Mouse (Mus musculus) heart, embryonic 13.5 days (tissue): ENCODE measurements around the gene Wrap73. TPM values are rescaled to one million over a fixed set of nuclear protein-coding genes. Genes with fewer than 3 reads are reported as not detected.
A peak's percentile ranks its signal among the peaks of the same experiment; 100 is the strongest.

ENCODE experiments used
- ATAC-seq: fragments of 200-750 bp; cut with Nextera tagmentation; 2 replicates; pipeline ENCODE4 v1.8.0; 2017; ENCODE audit warnings: moderate TSS enrichment; ENCODE audit not compliant: insufficient number of reproducible peaks, low FRiP score, low TSS enrichment; ENCODE audit errors: extremely low read depth
- H3K27ac ChIP-seq: fragments of 300-500 bp; sonication (generic); replicated peaks from 2 replicates; pipeline ENCODE4 v1.5.1; 2015; ENCODE audit warnings: moderate library complexity, mild to moderate bottlenecking, inconsistent platforms
- H3K27me3 ChIP-seq: fragments of 300-500 bp; sonication (generic); replicated peaks from 2 replicates; pipeline ENCODE4 v1.6.1; 2015; ENCODE audit warnings: mild to moderate bottlenecking, inconsistent platforms
- H3K36me3 ChIP-seq: fragments of 300-500 bp; sonication (generic); 2 replicates; pipeline ENCODE4 v1.6.1; 2015; ENCODE audit warnings: mild to moderate bottlenecking, inconsistent platforms
- H3K4me1 ChIP-seq: fragments of 300-500 bp; sonication (generic); 2 replicates; pipeline ENCODE4 v1.6.1; 2015; ENCODE audit warnings: inconsistent platforms
- H3K4me2 ChIP-seq: fragments of 300-500 bp; sonication (generic); 2 replicates; pipeline ENCODE4 v1.6.1; 2015; ENCODE audit warnings: inconsistent platforms, mild to moderate bottlenecking, moderate library complexity
- H3K4me3 ChIP-seq: fragments of 300-500 bp; sonication (generic); 2 replicates; pipeline ENCODE4 v1.5.1; 2015; ENCODE audit warnings: moderate library complexity, mild to moderate bottlenecking, inconsistent platforms
- H3K9ac ChIP-seq: fragments of 300-500 bp; sonication (generic); 2 replicates; pipeline ENCODE4 v1.6.1; 2015; ENCODE audit warnings: inconsistent platforms, mild to moderate bottlenecking, moderate library complexity
- H3K9me3 ChIP-seq: fragments of 300-500 bp; sonication (generic); 2 replicates; pipeline ENCODE4 v1.6.1; 2016; ENCODE audit warnings: inconsistent platforms
- WGBS: fragments of 180-500 bp; shearing (Covaris S2); methylation state at CpG from one replicate; pipeline ENCODE4 v1.1.7; 2015; ENCODE audit warnings: mixed read lengths; 5-methylcytosine and 5-hydroxymethylcytosine counted together
- polyA plus RNA-seq: library from polyadenylated mRNA; unstranded; fragments of >200 nt; fragmentation: Nextera tagmentation; extraction: Ambion mirVana; gene quantifications from 2 replicates; pipeline ENCODE4 v1.2.1, GENCODE M21; 2015

Wrap73 gene
- polyA plus RNA-seq, 1 experiment from 2014 or later = 22.6 TPM

GRCm38 (mm10) chr4:154140213-154141008 is 1.8 kb upstream of the Wrap73 start:
- Histone ChIP-seq H3K4me2 (peak overlapping the region; percentile 96), H3K27ac (no peak overlapping the region), H3K4me1 (peaks cover 38% of the 10 kb centered on the region), H3K4me3 (peak overlapping the region; percentile 94), H3K27me3 (peaks cover 65% of the 10 kb centered on the region), H3K9ac (peak overlapping the region; percentile 75), H3K9me3 (no peaks in the 10 kb centered on the region), H3K36me3 (0 out of 2 replicates have a peak, but pooled peaks cover 3% of the 10 kb centered on the region)
- ATAC-seq = no peak
- WGBS = 1% methylated on average over 46 of the region's 46 CpGs

- peaks cover 57% of the 10 kb centered on the region for H3K27me3 ChIP-seq
- H3K36me3 ChIP-seq = peaks cover 6% of the 10 kb centered on the region
Measured at GRCm38 (mm10) chr4:154141009-154141867, 934 bp upstream of the Wrap73 start.

GRCm38 (mm10) chr4:154144712-154145111 is 2.5 kb downstream of the Wrap73 start:
- Histone ChIP-seq H3K36me3 (peaks cover 35% of the 10 kb centered on the region), H3K27me3 (peaks cover 22% of the 10 kb centered on the region), H3K9me3 (no peaks in the 10 kb centered on the region), H3K27ac (no peak overlapping the region), H3K4me2 (no peak overlapping the region), H3K4me1 (peaks cover 33% of the 10 kb centered on the region), H3K4me3 (no peak overlapping the region), H3K9ac (no peak overlapping the region)
- 74% methylated on average over 3 of the region's 3 CpGs for WGBS
- ATAC-seq = no peak

More at GRCm38 (mm10) chr4:154141009-154141867, 934 bp upstream of the Wrap73 start:
- Histone ChIP-seq H3K27ac (no peak overlapping the region), H3K4me2 (peak overlapping the region; percentile 96), H3K9me3 (no peaks in the 10 kb centered on the region), H3K4me3 (peak overlapping the region; percentile 94), H3K9ac (peak overlapping the region; percentile 37; the same call in 1 of the 2 replicates), H3K4me1 (peaks cover 38% of the 10 kb centered on the region)
- 2% methylated on average over 42 of the region's 42 CpGs for WGBS
- no peak for ATAC-seq

GRCm38 (mm10) chr4:154146342-154146741 is 4.2 kb downstream of the Wrap73 start:
- Histone ChIP-seq H3K27ac (no peak overlapping the region), H3K27me3 (peaks cover 6% of the 10 kb centered on the region), H3K4me3 (no peak overlapping the region), H3K9ac (no peak overlapping the region), H3K4me2 (no peak overlapping the region), H3K36me3 (peaks cover 51% of the 10 kb centered on the region), H3K9me3 (no peaks in the 10 kb centered on the region), H3K4me1 (peaks cover 16% of the 10 kb centered on the region)
- ATAC-seq = no peak
- 76% methylated on average over 10 of the region's 10 CpGs for WGBS

GRCm38 (mm10) chr4:154154104-154154503 is 11.9 kb downstream of the Wrap73 start:
- WGBS = 71% methylated on average over 11 of the region's 11 CpGs
- H3K27me3 ChIP-seq = no peaks in the 10 kb centered on the region
- peaks cover under 1% of the 10 kb centered on the region for H3K4me1 ChIP-seq
- H3K4me2 ChIP-seq = no peak overlapping the region
- H3K27ac ChIP-seq = no peak overlapping the region
- no peak for ATAC-seq
- no peak overlapping the region for H3K9ac ChIP-seq
- no peak overlapping the region for H3K4me3 ChIP-seq
- no peaks in the 10 kb centered on the region for H3K9me3 ChIP-seq
- peaks cover 94% of the 10 kb centered on the region for H3K36me3 ChIP-seq

DNA sequence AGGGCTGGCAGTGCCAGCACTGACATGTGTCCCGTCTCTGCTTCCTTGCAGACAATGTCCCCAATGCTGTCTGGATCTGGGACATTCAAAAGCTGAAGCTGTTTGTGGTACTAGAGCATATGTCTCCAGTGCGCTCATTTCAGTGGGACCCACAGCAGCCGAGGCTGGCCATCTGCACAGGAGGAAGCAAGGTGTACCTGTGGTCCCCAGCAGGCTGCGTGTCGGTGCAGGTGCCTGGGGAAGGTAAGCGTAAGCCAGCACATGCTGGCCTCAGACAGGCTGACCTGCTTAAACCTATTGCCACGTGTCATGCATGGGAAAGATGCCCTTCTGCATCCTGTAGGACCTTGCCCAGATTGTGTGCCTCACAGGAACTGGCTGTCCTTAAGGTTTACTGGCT is 13.9 kb downstream of the Wrap73 start:
- Histone ChIP-seq H3K4me2 (no peak overlapping the region), H3K27me3 (no peaks in the 10 kb centered on the region), H3K9me3 (no peaks in the 10 kb centered on the region), H3K27ac (no peak overlapping the region), H3K36me3 (peaks cover 76% of the 10 kb centered on the region), H3K4me1 (peaks cover 11% of the 10 kb centered on the region), H3K4me3 (no peak overlapping the region), H3K9ac (no peak overlapping the region)
- 81% methylated on average over 7 of the region's 7 CpGs for WGBS
- no peak for ATAC-seq

GRCm38 (mm10) chr4:154157970-154158662 is 15.9 kb downstream of the Wrap73 start:
- no peak overlapping the region for H3K4me2 ChIP-seq
- H3K4me3 ChIP-seq = no peak overlapping the region
- WGBS = 89% methylated on average over 14 of the region's 14 CpGs
- H3K27ac ChIP-seq = no peak overlapping the region
- ATAC-seq = no peak
- no peaks in the 10 kb centered on the region for H3K27me3 ChIP-seq
- peaks cover 56% of the 10 kb centered on the region for H3K36me3 ChIP-seq
- peaks cover 17% of the 10 kb centered on the region for H3K4me1 ChIP-seq
- no peak overlapping the region for H3K9ac ChIP-seq
- no peaks in the 10 kb centered on the region for H3K9me3 ChIP-seq

- Histone ChIP-seq H3K4me2 (peak overlapping the region; percentile 89), H3K4me1 (peaks cover 17% of the 10 kb centered on the region), H3K9ac (peak overlapping the region; percentile 92), H3K27me3 (no peaks in the 10 kb centered on the region), H3K36me3 (peaks cover 50% of the 10 kb centered on the region), H3K9me3 (no peaks in the 10 kb centered on the region), H3K4me3 (peak overlapping the region; percentile 95), H3K27ac (no peak overlapping the region)
- no peak for ATAC-seq
- WGBS = 18% methylated on average over 6 of the region's 6 CpGs
Measured at GRCm38 (mm10) chr4:154159002-154159401, 16.8 kb downstream of the Wrap73 start.

DNA sequence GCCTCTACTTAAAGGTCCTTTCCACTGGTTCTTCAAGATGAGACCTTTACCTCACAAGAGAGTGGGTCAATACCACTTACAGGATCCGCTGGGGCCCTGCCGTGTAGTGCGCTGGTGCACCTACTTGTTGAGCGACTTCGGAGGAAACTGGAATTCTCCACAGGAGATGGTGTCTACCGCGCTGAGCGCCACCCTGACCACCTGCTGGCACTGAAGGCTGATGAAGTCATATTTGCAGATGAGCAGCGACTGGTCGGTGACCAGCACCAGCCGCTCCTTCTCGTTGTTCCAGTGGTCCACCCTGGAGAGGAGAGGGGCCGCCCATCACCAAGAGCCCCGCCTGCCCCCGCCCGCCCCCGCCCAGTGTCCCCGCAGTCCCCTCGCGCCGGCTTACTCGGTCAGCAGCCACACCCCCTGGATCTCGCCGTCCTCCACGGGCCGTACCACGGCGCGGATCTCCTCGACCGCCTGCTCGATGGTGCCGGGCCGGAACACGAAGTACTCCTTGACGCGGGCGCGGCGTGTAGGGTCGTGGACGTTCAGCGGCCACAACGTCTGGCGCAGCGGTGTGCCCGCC is 17.9 kb downstream of the Wrap73 start:
- Histone ChIP-seq H3K36me3 (peaks cover 39% of the 10 kb centered on the region), H3K4me1 (peaks cover 17% of the 10 kb centered on the region), H3K4me2 (peak overlapping the region; percentile 89), H3K9me3 (no peaks in the 10 kb centered on the region), H3K9ac (peak overlapping the region; percentile 92), H3K4me3 (peak overlapping the region; percentile 95), H3K27me3 (no peaks in the 10 kb centered on the region), H3K27ac (peak overlapping the region; percentile 89)
- WGBS = 1% methylated on average over 47 of the region's 47 CpGs
- ATAC-seq = peak; percentile 61

DNA sequence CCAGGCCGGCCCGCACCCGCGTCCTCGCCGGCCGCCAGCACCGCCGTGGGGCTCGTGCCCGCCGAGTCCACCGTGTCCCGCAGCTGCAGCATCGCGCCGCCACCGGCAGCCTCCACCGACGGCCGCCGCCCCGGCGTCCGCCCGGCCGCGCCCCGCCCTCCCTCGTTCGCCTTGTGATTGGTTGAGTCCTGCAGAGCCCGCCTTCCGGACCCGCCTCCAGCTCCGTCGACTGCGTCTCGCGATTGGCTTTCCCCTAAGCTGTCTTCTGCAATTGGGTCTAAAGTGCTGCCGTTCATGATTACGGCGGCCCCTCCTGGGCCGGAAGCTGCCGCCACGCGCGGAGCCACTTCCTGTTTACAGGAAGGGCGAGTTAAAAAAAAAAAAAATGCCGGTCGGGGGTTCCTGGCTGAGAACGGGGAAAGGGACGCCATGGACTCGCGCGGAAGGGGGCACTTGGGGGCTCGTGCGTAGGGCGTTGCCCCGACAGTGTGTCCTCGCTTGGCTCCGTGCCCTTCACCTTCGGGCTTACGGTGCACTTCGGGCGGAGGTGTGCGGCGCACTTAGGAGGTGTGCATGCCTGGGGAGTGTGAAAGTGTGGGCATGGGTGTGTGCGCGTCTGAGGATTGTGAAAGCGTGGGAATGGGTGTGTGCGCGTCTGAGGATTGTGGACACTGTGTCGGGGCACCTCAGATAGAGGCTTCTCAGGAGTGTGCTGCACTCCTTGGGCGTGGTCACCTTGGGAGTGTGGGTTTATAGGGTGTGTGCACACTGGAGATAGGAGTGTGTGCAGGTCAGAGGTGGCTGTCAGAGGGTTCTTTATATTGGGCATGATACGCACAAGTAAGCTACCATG is 18.6 kb downstream of the Wrap73 start, which contains the start of gene Tprgl:
Gene Tprgl (minus strand): TSS at position 129 of the 853 bp plus-strand sequence.
- peaks cover 32% of the 10 kb centered on the region for H3K36me3 ChIP-seq
- ATAC-seq = peak; percentile 93
- H3K9me3 ChIP-seq = no peaks in the 10 kb centered on the region
- peak within 1 kb of the TSS; percentile 95 for H3K4me3 ChIP-seq
- peak within 1 kb of the TSS; percentile 92 for H3K9ac ChIP-seq
- under 1% methylated on average over 75 of the region's 75 CpGs for WGBS
- H3K4me1 ChIP-seq = peaks cover 17% of the 10 kb centered on the region
- H3K27ac ChIP-seq = peak within 1 kb of the TSS; percentile 89
- peak within 1 kb of the TSS; percentile 94 for H3K4me2 ChIP-seq
- H3K27me3 ChIP-seq = no peaks in the 10 kb centered on the region
